Mouse (Mus musculus): Measurements from ENCODE around the gene Mreg.

GRCm38 (mm10) chr1:72121608-72122185 is 90.4 kb downstream of the Mreg start:
- TF ChIP-seq POLR2A (IDR thresholded peaks at IDR 0.05; ENCODE audit: borderline replicate concordance, low read depth, low read length) = no peak
- TF ChIP-seq CTCF (IDR thresholded peaks at IDR 0.05; ENCODE audit: low read depth, low read length) = no peak
